Mouse (Mus musculus) adrenal gland, postnatal 4 days (tissue): Measurements from ENCODE around the gene Mrgpra2a. TPM values are rescaled to one million over a fixed set of nuclear protein-coding genes. Genes with fewer than 3 reads are reported as not detected.
"Not testable (repeated sequence)": the region's sequence is repeated elsewhere in the genome, so short reads cannot be mapped to it uniquely, and the experiment has no call there.

Source experiments
- DNase-seq, 2 experiments: peaks; one replicate each; pipeline ENCODE4 v3.0.0; 2021 to 2022; ENCODE audit warnings: low spot score in 2 of 2, mixed read lengths in 2 of 2
- long read RNA-seq, 2 experiments: library from polyadenylated mRNA; stranded (forward); transcript quantifications; one replicate each; pipeline ENCODE4 v2.0.0; 2021
- total RNA-seq, 2 experiments: library from RNA; stranded (reverse); gene quantifications; 2 replicates each; pipeline ENCODE4 v1.2.3; 2021

Gene Mrgpra2a
- under 1 TPM in 1 of 2 experiments, not detected in 1; 0.31 TPM for total RNA-seq
- long read RNA-seq, experiment 1 = 0 reads
- long read RNA-seq, experiment 2 = 0 reads

DNA sequence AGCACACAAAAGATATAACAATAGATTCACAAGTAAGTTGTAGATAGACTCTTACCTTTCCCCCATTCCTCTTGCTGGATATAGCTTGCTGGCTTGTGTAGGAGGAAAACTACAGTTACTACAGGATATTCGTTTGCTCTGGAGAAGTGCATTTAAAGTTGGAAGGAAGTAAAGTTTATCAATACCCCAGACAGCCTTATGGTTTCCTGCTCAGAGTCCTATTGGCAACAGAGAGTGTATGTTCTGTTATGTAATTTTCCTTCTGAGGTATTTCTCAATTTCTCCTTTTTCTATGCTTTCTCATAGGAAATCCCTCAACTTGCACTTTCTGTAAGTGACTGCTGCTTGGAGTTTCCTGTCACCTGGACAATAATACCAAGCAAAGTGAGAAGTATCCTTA lies at the start of gene Mrgpra2a:
Gene Mrgpra2a, minus strand, starts transcription at position 125 of the 400 bp plus-strand sequence.
- not testable (repeated sequence) for DNase-seq

DNA sequence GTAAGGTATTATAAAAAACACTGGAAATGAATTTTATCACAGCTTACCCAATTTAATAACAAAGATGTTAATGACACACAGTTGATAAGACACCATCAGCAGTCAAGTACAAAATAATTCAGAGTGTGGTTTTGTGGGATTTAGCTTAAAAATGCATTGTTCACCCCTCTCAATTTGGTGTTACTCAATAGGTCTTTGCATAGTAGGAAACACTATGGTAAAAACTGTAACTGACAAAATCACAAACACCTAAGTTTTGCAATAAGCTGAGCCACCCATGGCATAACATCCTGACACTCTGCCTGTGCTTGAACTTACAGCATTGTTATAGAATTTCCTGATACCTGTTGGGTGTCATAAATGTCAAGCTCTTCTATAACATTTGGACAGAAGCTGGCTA lies 39.3 kb upstream of the Mrgpra2a start:
- DNase-seq = not testable (repeated sequence)

GRCm38 (mm10) chr7:47489438-47489837 lies 37.5 kb upstream of the Mrgpra2a start:
- not testable (repeated sequence) for DNase-seq

DNA sequence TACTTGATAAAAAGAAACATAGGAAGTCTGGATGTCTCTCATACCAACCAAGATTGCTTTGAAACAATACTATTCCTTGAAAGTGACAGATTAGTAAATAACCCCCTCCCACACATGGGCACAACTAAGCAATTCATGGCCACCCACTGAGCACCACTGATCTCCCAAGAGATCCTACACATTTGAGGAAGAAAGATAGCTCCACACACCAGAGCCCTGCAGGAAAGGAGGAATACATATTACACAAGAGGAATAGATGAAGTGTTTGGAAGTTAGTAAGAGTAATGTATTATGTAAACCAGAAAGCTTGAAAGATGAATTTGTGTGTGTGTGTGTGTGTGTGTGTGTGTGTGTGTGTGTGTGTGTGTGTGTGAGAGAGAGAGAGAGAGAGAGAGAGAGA lies 31.2 kb upstream of the Mrgpra2a start:
- DNase-seq = not testable (repeated sequence)

DNA sequence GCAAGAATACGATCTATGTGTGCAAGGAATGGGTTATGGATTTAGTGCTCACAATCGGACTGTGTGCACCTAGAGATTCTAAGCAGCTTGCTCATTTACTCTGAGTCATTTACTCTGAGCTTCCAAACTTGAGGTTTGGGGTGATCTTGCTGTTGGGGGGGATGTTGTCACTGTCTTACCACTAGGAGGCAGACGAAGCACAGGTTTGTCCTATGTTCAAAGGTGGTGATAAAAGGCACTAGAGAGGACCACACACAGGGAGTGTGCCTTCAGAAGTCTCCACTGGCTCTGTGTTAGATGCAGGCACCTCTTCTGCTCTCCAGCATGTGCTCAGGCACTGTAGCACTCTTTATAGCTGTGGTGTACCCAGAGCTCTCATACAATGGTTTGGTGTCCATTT lies 22.0 kb upstream of the Mrgpra2a start:
- DNase-seq = not testable (repeated sequence)

GRCm38 (mm10) chr7:47465278-47465981 lies 13.5 kb upstream of the Mrgpra2a start:
- DNase-seq = not testable (repeated sequence)

GRCm38 (mm10) chr7:47445729-47446128 lies 6.2 kb downstream of the Mrgpra2a start:
- not testable (repeated sequence) for DNase-seq

DNA sequence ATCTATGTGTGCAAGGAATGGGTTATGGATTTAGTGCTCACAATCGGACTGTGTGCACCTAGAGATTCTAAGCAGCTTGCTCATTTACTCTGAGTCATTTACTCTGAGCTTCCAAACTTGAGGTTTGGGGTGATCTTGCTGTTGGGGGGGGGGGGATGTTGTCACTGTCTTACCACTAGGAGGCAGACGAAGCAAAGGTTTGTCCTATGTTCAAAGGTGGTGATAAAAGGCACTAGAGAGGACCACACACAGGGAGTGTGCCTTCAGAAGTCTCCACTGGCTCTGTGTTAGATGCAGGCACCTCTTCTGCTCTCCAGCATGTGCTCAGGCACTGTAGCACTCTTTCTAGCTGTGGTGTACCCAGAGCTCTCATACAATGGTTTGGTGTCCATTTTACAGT lies 15.5 kb downstream of the Mrgpra2a start:
- not testable (repeated sequence) for DNase-seq

- DNase-seq = not testable (repeated sequence)
These were observed 24.0 kb downstream of the Mrgpra2a start for GRCm38 (mm10) chr7:47427815-47428508.

DNA sequence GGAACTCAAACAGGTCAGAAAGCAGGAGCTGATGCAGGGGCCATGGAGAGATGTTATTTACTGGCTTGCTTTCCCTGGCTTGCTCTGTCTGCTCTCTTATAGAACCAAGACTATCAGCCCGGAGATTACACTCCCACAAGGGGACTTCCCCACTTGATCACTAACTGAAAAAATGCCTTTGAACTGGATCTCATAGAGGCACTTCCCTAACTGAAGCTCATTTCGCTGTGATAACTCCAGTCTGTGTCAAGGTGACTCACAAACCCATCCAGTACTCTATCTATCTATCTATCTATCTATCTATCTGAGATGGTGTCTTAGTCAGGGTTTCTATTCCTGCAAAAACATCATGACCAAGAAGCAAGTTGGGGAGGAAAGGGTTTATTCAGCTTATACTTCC lies 41.3 kb downstream of the Mrgpra2a start:
- DNase-seq = no peak

DNA sequence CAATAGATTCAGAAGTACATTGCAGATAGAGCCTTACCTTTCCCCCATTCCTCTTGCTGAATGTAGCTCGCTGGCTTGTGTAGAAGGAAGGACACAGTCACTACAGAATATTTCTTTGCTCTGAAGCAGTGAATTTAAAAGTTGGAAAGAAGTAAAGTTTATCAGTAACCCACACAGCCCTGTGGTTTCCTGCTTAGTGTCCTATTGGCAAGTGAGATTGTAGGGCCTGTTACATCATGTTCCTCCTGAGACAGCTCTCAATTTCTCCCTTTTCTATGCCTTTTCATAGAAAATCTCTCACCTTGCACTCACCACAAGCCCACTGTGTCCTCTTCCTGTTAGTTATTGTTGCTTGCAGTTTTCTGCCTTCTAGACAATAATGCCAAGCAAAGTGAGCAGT lies 42.4 kb downstream of the Mrgpra2a start:
- no peak for DNase-seq

DNA sequence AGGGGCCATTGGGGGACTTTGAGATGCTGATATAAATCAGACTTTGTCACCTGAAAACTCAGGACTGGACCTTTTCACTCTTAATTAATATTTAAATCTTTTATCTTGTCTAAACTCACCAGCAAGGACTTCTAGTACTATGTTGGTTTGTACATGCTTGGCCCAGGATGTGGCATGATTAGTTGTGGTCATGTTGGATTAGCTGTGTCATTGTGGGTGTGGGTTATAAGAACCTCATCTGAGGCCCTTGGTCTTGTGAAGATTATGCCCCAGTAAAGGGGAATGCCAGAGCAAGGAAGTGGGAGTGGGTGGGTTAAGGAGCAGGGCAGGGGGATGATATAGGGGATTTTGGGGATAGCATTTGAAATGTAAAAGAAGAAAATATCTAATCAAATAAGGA lies 50.8 kb downstream of the Mrgpra2a start:
- DNase-seq = no peak

Other genes starting within 250 kb of the Mrgpra2a start
- gene Mrgpra6, start 247.2 kb downstream of the Mrgpra2a start, total RNA-seq = not detected
- gene Mrgpra9, start 199.3 kb downstream of the Mrgpra2a start, total RNA-seq = not detected
- not detected for gene Mrgpra1, start 97.9 kb downstream of the Mrgpra2a start, total RNA-seq
- gene Mrgpra2b, start 76.7 kb upstream of the Mrgpra2a start, total RNA-seq = under 1 TPM; 0.64 to 0.90 TPM
- not detected for gene Mrgpra3, start 149.2 kb upstream of the Mrgpra2a start, total RNA-seq